Mouse (Mus musculus): ENCODE results near the gene Smg7.

Smg7 gene

DNA sequence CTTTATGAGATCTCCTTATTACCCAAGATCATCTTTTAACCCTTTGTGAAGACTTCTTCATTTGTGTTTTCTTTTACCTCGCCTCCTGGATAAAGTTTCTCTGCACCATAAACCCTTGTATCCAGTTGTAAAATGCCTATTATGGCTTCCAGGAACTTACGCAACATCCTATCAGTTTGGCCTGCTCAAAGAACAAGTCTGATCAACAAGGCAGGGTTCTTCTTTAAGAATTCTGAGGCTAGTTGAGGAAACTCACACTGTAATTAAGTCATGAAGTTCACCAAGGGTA lies 94.1 kb downstream of the Smg7 start:
- no peak for DNase-seq (ENCODE audit: low read depth, low spot score)

DNA sequence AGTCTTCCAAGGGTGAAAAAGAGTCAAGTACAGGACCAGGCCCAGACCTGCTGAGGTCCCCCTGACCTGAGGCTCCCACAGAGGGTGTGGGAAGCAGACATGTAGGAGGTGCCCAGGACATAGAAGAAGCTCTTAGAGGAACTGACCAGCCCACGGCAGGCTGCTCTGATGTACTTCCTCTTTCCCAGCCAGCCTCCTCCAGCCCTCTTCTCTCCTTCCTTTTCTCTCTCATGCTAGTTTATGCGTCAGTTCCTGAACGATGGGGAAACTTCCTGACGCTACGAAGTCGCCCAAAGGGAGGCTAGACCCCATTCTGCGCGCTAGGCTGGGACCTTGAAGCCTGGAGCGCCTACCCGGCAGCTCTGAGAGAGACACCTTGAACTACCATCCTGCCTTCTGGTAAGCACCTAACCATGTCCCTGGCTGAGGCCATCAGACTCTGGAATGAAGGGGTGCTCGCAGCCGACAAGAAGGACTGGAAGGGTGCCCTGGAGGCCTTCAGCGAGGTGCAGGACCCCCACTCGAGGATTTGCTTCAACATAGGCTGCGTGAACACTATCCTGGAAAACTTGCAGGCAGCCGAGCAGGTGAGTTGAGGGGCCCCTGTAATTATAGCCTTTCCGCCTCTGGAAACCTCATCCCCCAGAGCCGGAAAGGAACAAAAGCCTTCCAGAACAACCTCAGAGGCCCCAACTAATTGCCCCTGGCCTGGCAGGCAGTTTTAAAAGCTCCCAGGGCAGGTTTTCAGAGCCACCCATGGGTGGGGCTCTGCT lies 94.6 kb downstream of the Smg7 start:
- DNase-seq (ENCODE audit: low read depth, low spot score) = no peak

DNA sequence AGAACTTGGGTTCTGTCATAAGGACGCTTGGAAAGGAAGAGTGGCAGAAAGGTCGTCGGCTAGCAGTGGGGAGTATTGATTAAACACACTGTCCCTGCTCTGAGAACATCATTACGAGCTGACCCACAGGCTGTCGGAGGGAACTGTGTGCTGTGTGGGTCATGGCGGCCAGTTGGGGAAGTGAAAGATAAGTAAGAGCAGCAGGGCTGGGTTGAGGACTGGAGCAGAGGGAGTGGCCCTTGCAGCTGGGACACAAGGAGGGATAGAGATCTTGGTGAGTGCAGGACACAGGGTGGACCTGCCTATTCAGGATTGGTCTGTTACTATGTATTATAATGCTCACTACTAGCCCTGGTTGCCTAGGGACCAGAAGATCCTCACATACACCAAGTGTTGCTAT lies 97.5 kb downstream of the Smg7 start:
- DNase-seq (ENCODE audit: low read depth, low spot score) = no peak

DNA sequence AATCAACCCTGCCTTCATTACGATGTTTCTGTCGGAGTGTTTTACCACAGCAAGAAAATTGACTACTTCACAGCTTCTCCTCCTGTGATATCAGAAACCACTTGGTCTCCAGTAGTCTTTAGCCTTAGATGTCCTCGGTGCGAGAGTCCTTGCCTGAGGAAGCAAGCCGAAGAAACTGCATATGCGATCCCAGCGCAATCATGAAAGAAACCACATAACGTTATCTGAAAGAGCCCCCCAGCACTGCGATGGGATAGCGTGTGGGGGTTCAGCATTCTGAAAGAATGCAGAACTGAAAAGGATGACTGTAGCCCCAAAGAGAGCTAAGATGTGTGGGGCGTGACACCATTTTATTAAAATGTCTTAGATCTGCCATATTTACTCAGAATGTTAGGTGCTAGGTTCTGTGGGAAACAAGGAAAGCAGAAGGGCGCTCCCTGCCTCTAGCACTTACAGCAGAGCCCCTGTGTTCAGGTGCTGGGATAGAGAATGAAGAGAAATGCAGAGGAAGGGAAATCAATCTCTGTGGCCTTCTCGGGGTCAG lies 101.7 kb downstream of the Smg7 start:
- no peak for DNase-seq (ENCODE audit: low read depth, low spot score)

DNA sequence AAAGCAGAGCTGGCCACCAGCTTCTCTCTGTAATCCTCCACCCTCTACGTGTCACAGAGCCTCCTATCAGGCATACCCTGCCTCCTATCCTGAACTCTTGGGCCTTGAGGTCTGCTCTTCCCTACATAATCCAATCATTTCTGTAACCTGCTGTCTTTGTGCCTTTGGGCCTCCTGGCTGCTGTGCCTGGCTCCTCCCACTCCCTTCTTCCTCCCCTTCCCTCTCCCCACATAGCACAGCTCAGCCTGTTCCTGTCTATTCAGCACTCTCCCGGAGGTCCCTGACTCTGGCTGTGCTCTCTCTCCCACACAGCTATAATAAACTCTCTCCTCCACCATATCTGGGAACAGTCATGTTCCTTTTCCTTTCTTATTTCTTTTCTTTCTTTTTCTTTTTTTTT lies 102.5 kb downstream of the Smg7 start, which contains the start of gene Ncf2:
Ncf2 (plus strand) TSS at position 298 of the 400 bp plus-strand sequence.
- DNase-seq (ENCODE audit: low read depth, low spot score) = no peak

DNA sequence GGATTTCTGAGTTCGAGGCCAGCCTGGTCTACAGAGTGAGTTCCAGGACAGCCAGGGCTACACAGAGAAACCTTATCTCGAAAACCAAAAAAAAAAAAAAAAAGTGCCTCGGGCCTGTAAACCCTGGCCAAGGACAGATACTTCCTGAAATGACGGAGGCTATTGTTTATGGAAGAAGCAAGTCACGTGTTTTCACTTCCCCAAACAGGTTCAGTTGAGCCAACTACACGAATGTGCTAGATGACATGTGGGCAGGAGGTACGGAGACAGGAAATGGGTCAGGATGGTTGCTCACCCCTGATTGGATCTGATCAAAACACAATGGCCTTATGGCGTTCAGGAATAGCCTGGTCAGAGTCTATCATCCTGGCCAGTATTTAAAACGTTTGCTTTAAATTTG lies 104.3 kb downstream of the Smg7 start:
- DNase-seq (ENCODE audit: low read depth, low spot score) = no peak

DNA sequence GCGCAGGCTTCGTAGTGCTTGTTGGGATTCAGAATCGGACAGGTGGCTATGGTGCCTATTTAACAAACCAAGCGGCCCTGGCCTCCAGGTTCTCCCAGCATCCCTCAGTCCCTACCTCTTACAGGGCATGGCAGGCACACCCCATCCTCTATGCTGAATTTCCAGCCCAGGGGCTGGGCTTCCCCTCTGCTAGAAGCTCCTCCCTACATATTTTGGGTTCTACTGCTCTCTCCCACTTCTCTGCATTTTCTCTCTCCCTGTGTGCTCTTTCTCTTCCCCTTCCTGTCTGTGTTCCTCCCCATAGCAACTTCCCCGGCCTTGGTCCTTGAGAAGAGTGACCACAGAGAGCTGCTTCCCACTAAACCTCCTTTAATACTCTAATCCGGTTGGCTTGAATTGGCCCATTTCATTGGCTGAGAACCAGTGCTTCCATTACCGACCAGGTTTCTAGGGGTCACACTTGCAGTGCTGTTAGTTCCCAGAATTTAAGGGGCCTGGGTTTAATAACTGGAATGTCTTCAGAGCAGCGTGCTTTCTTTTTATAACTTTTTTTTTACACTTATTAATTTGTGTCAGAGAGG lies 105.7 kb downstream of the Smg7 start:
- no peak for DNase-seq (ENCODE audit: low read depth, low spot score)

DNA sequence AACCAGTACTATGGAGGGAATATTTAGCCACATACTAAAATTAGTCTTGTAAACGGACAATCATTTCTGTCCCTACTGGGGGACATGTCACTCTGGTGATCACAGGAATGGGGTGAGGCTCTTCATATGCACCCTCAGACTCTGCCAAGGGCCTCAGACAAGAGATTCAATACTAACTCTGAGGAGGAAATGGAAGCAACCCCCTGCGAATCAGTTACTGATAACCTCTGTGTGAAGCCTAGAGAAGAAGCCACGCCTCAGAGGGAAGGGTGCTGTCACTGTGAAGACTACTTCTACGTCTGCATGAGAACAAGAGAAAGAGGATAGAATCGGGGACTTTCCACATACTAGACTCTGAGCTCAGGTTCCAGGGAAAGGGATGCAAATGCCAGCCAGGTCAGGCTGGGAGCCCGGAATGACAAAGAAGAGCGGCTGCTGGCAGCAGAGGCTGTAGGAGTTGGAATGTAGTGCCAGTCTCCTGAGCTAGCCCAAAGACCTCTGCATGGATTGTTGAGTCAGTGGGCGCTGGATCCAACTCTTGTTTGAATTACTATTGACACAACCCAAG lies 106.7 kb downstream of the Smg7 start:
- DNase-seq (ENCODE audit: low read depth, low spot score) = no peak

DNA sequence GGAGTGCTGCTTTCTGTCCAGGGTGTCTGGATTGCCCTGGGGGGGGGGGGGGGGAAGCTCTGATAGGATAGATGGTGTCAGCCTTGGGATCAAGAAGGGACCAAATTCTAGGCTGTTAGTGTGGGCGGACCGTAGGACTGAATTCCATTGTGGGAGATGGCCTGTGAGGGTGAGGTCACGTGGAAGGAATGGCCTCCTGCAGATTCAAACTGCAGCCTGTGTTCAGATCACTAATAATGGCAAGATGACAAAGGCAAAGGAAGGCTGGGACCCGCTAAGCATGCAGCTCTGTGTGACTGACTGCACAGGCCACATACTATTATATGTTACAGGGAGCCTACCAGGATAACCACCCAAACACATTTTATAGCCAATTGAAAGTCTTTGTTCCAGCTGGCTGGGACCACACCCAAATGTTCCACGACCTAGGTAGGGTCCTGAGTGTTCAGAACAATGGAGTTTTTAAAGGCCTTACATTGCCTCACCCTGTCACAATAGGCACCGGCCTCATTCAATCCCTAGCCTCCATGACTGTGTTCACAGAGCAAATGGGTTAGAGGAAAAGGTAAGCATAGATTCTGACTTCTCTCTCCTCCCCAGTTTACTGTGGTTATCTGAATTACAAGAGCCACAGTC lies 108.8 kb downstream of the Smg7 start:
- DNase-seq (ENCODE audit: low read depth, low spot score) = no peak

DNA sequence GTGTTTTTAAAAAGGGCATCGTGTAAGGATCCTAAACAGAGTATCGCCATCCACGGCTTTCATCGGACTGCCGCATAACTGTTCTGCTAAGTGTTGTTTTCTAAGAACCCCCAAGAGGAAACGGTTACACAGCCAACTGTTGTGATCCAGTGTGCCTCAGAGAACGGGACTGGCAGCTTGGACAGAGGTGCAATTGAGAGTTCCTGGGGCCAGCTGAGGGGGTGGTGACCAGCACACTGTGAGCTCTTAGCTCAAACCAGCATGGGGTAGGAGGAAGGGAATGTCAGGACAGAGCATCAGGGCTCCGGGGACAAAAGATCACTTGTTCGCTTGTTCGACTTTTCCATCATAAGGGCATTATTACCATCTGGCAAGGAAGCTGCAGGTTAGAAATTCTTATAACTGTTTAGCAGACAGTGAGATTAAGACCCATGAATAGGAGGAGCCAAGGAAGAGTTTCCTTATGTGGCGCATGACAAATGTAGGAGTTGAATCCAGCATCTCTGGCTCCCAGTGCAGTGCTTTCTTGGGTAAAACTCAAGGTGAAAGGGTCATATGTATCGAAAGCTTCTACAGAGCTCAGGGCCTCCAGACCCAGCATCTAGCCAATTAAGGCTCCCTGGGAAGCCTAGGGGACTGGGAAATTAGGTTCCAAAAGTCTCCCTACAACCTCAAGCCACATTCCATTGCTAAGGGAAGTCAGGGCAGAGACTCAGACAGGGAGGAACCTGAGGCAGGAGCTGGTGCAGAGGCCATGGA lies 109.5 kb downstream of the Smg7 start:
- DNase-seq (ENCODE audit: low read depth, low spot score) = no peak

DNA sequence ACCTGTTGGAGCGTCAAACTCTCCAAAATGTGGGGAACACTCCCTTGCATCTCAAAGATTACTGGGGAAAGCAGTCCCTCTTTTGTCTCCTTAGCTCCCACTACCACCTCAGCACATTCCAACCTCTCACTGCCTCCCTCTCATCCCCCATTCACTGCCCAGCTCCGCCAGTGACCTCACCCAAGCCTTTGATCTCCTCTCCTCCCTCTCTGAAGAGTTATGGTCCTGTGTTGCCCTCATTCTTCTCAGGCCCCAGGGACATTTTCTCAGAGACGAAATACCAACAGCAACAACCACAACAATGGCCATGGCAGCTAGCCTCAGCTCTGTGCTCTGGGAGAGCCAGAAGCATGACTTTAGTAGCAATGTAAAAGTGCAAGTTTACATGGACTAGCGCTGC lies 111.2 kb downstream of the Smg7 start:
- DNase-seq (ENCODE audit: low read depth, low spot score) = no peak

DNA sequence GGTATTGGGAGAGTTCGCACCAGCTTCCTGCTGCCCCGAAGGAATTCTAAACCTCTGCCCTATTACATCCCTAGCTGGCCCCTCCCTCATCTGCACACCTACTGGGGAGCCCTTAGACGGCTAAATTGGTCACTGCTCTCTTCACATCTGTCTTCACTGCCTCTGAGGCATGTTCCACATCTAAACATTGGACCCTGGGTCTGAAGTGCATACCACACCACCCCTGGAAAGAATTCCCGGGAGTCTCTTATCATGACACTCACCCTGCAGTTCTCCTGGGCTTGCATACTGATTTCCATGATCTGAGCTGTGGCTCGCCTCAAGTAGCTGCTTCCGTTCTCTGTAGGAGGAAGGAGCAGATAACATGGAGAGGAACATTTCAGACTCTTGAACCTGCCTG lies 111.6 kb downstream of the Smg7 start:
- no peak for DNase-seq (ENCODE audit: low read depth, low spot score)

DNA sequence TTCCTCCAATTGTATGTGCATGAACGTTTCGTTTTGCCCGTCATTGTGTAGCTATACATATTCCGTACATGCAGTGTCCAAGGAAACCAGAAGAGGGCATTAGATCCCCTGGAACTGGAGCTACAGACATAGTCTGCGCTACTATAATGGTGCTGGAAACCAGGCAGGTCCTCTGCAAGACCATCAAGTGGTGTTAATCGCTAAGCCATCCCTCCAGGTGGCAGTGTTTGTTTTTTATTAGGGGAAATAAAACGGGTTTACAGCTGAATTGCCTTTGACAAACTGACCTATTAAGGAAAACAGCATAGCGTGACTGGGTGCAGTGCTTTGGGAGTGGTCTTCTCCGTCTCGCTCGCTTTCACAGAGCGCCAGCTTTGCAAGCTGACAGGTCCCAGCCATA lies 112.2 kb downstream of the Smg7 start:
- no peak for DNase-seq (ENCODE audit: low read depth, low spot score)

DNA sequence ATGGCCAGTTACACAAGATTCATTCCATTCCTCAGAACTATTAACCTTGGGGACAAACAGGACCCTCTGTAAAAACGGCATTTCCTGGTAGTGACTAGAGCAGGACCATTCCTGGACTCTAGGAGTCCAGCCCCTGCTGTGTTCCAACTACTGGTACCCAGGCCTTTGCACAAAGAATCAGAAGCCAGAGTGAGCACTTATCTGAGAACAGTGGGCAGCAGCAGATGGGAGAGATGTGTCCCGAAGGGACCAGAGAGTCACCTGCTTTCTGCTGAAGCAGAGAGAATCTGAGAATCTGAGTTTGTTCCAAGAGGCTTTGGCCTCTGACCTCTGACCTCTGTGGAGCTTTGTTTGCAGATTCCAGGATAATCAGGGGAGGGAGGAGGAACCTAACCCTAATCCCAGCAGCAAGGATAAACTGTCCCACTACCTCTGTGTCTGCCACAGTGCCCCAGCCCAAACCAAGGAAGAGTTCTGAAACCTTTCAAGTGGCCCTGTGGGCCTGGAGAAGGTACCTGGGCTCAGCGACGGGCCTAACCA lies 114.3 kb downstream of the Smg7 start:
- no peak for DNase-seq (ENCODE audit: low read depth, low spot score)

Measured in retina, postnatal 7 days (tissue).